Mouse (Mus musculus) ZHBTc4 (cell line): ENCODE measurements around the gene Hdc.
A peak's percentile ranks its signal among the peaks of the same experiment; 100 is the strongest.

Experiments
- DNase-seq: peaks from one replicate; pipeline ENCODE4 v3.0.0-alpha.2; 2011; ENCODE audit warnings: low read depth, low spot score

The Hdc gene

GRCm38 (mm10) chr2:126552357-126553290, 66.5 kb downstream of the Hdc start, which contains the start of gene Slc27a2:
Slc27a2 (plus strand) TSS chr2:126552407.
- peak; percentile 86 for DNase-seq

GRCm38 (mm10) chr2:126551896-126552295, 67.2 kb downstream of the Hdc start:
- no peak for DNase-seq

- no peak for DNase-seq
Measured at GRCm38 (mm10) chr2:126551244-126551890, 67.7 kb downstream of the Hdc start.

- DNase-seq = no peak
Measured at GRCm38 (mm10) chr2:126549681-126550080, 69.4 kb downstream of the Hdc start.

- DNase-seq = no peak
Measured at GRCm38 (mm10) chr2:126546392-126546791, 72.7 kb downstream of the Hdc start.

GRCm38 (mm10) chr2:126545297-126545696, 73.8 kb downstream of the Hdc start:
- no peak for DNase-seq
